Mouse (Mus musculus): Measurements from ENCODE around the gene Arhgap40.

GRCm38 (mm10) chr2:158555812-158556211 lies 43.2 kb downstream of the Arhgap40 start:
- TF ChIP-seq CTCF (IDR thresholded peaks at IDR 0.05; ENCODE audit: low read depth, low read length) (no peak), POLR2A (IDR thresholded peaks at IDR 0.05; ENCODE audit: borderline replicate concordance, low read depth, low read length) (no peak)

Data from bone marrow macrophage, adult 2 months (primary cell).